Mouse (Mus musculus): ENCODE results near the gene Plcb3. TPM values are rescaled to one million over a fixed set of nuclear protein-coding genes. Genes with fewer than 3 reads are reported as not detected.

Gene Plcb3
- polyA plus RNA-seq, 1 experiment from 2014 or later: 138 TPM

DNA sequence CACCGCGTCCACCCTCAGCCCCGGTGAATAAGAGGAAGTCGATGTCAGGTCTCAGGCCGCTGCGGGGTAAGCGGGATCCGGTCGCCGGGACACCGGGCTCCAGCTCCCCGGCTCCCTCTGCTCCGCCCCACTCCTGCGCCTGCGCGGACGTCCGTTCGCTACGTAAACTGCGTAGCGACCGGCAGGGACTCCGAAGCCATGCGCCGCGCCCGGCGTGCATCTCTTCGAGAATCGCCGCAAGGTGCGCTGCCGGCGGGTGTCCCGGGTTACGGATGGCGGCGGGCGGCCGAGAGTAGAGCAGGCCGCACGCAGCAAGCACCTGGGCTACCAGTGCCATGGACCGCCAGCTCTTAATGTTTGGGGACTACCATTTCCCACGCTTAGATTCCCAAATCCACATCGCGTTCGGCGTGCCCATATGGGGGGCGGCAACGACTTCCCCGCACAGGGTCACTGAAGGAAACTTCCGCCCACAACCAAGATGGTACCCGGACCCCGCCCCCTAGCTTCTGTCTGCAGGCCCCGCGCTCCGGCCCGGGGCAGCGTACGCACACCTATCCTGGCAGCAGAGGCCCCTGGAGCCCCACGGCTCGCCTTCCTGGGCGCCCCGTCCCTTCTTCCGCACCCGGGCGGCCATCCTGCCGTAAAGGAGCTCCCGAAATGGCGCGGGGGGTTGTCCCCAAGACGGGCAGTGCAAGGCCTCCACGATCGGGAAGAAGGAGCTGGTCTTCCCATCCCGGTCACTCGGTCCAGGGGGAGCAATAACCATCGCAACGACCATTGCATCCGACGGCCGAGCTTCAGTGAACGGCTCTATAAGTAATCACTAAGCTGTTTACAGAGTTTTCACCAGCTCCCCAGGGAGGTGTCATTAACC lies 34.7 kb downstream of the Plcb3 start, which contains the start of gene Bad:
Gene Bad (plus strand): TSS at position 490 of the 877 bp plus-strand sequence.
- under 1% methylated on average over 83 of the region's 83 CpGs for WGBS
- Histone ChIP-seq H3K4me2 (ENCODE audit: low read length) (peak within 1 kb of the TSS; percentile 99), H3K36me3 (ENCODE audit: control insufficient read depth, insufficient read depth, low read length) (peaks cover 3% of the 10 kb centered on the region; the same call in 1 of the 2 replicates), H3K27me3 (replicated peaks; ENCODE audit: control insufficient read depth, insufficient read depth, low read length) (no peaks in the 10 kb centered on the region), H3K27ac (ENCODE audit: low read depth) (peak within 1 kb of the TSS; percentile 96), H3K9ac (ENCODE audit: low read length) (peak within 1 kb of the TSS; percentile 71), H3K4me1 (replicated peaks; ENCODE audit: control insufficient read depth, insufficient read depth, low read length) (peaks cover 12% of the 10 kb centered on the region), H3K9me3 (ENCODE audit: control insufficient read depth, low read length) (no peaks in the 10 kb centered on the region), H3K4me3 (ENCODE audit: low read depth, low read length) (peak within 1 kb of the TSS; percentile 77)
- DNase-seq (ENCODE audit: low spot score) (peak; percentile 99), ATAC-seq (replicated peaks; ENCODE audit: low FRiP score, low TSS enrichment, low read depth) (peak; percentile 82)

DNA sequence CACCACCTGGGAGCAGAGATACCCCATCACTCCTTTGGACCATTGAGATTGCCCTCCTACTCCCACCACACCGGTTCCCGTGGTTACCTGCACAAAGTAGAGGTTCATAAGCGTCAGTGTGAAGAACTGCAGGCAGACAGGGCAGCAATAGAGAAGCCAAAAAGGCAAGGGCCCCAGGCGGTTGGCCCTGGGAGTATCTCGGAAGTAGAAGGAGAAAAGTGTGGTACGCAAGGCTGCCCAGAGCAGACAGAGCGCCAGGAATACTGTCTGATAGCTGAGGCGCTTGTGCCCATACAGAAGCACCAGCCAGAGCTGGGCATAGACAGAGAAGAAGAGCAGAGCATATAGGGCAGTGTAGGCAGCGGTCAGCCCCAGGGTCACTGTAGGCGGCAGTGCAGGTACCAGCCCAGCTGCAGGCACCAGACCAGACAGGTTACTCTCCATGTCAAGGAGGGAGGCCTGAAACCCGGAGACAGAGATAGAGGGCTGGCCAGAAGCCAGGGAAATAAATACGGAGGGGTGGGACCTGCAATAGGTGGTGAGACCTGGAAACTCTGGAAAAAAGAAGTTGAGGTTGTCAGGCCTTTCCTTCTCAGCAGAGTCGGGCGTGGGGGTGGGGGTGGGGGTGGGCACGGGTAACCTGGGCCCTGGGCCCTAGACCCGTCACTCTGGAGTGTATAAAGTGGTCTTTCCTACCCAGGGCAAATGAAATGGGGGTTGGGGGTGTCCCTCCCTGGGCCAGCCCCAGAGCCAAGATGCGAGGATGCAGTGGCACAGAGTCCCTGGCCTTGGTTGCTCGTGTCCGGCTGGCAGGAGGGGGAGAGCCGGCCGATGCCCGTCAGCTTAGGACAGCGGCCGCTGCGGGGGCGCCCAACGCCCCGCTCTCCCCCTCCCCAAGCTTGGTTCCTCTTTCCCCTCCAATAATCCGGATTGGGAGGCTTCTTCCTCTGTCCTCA lies 35.6 kb downstream of the Plcb3 start:
- peak overlapping the region; percentile 71 for H3K9ac ChIP-seq (ENCODE audit: low read length)
- peak overlapping the region; percentile 99 for H3K4me2 ChIP-seq (ENCODE audit: low read length)
- H3K9me3 ChIP-seq (ENCODE audit: control insufficient read depth, low read length): no peaks in the 10 kb centered on the region
- H3K4me1 ChIP-seq (replicated peaks; ENCODE audit: control insufficient read depth, insufficient read depth, low read length): peaks cover 12% of the 10 kb centered on the region
- peaks cover 7% of the 10 kb centered on the region for H3K27me3 ChIP-seq (replicated peaks; ENCODE audit: control insufficient read depth, insufficient read depth, low read length)
- ATAC-seq (replicated peaks; ENCODE audit: low FRiP score, low TSS enrichment, low read depth) (no peak), DNase-seq (ENCODE audit: low spot score) (no peak)
- peak overlapping the region; percentile 77 for H3K4me3 ChIP-seq (ENCODE audit: low read depth, low read length)
- no peak overlapping the region for H3K27ac ChIP-seq (ENCODE audit: low read depth)
- WGBS: 22% methylated on average over 26 of the region's 29 CpGs
- peaks cover 3% of the 10 kb centered on the region; the same call in 1 of the 2 replicates for H3K36me3 ChIP-seq (ENCODE audit: control insufficient read depth, insufficient read depth, low read length)

DNA sequence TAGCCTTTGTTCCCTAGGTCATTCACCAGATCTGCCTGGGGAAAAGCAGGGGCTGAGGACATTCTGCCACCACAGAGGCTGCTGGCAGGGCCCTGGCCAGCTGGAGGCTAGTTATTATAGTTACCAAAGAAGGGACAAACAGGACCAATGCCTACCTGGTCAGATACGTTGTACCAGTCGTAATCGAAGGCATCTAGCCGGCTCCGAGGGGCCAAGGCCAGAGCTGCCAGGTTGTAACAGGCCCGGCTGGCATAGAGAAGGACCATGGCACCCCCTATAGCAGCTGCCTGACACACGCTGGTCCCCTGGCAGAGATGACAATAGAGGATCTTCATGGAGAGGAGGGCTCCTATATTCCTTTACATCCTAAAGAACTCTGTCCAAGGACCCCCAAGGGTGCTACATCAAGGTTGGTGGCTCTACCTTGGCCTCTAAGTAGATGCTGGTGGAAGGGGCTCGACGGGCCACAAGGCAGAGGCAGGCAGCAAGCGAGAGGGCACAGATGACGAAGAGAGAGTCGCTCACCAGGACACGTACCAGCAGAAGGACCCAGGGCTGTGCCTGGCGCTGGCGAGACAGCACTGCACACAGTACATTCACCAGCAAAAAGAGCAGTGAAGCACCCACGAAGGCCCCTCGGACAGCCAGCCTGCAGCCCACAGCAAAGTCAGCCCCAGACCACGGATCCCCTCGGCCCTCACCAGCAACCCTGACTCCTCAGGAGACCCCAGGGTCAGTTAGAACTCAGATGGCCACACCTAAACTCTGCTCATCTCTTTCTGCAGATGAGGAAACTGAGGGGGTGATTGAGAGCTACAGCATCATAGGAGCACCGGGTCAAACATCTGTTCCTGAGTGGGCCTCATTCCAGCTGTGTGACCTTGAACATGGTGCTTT lies 36.9 kb downstream of the Plcb3 start:
- Histone ChIP-seq H3K27me3 (replicated peaks; ENCODE audit: control insufficient read depth, insufficient read depth, low read length) (peaks cover 19% of the 10 kb centered on the region), H3K27ac (ENCODE audit: low read depth) (no peak overlapping the region), H3K4me3 (ENCODE audit: low read depth, low read length) (no peak overlapping the region), H3K9ac (ENCODE audit: low read length) (no peak overlapping the region), H3K4me2 (ENCODE audit: low read length) (no peak overlapping the region), H3K36me3 (ENCODE audit: control insufficient read depth, insufficient read depth, low read length) (peaks cover 3% of the 10 kb centered on the region; the same call in 1 of the 2 replicates), H3K4me1 (replicated peaks; ENCODE audit: control insufficient read depth, insufficient read depth, low read length) (peaks cover 12% of the 10 kb centered on the region), H3K9me3 (ENCODE audit: control insufficient read depth, low read length) (no peaks in the 10 kb centered on the region)
- 89% methylated on average over 20 of the region's 20 CpGs for WGBS
- DNase-seq (ENCODE audit: low spot score): no peak
- ATAC-seq (replicated peaks; ENCODE audit: low FRiP score, low TSS enrichment, low read depth): no peak

DNA sequence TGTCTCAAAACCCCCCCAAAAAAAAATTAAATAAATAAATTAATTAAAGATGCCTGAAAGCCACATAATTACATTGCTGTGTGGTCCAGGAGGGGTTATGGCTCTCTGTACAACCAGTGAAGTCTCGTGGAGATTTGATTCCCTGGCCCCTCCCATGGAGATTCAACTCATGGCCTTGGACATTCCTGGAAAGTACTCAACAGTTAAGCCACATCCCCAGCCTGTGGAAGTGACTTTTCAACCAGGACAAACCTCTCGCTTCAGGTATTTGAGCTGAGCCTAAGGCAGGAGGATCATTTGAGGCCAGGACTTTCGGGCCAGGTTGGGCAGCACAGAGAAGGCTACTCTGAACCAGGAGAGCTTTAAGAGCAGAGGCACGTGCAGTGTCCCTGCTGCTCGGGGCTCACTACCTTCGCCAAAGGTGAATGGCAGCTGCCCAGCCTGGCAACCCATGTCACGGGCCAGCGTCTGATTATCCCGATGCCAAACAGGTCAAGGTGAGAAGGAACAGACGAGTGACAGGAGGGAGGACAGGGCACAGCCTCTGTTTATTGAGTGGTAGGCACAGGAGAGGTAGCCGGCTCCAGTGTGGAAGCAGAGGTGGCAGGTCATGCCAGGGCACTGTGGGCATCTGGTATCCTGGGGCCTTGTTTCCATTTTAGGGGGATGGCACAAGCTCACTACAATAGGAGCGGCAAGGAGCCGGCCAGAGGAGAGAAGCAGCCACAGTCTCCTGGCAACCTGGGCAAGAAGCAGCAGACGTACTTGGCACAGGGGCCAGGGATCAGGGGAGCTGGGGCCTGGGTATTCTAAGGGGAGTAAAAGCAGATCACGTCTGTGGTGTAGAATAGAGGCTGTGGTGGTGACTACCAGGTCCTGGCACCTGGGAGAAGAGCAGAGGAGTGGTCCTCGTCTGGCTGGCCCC lies 38.5 kb downstream of the Plcb3 start:
- H3K9me3 ChIP-seq (ENCODE audit: control insufficient read depth, low read length): no peaks in the 10 kb centered on the region

DNA sequence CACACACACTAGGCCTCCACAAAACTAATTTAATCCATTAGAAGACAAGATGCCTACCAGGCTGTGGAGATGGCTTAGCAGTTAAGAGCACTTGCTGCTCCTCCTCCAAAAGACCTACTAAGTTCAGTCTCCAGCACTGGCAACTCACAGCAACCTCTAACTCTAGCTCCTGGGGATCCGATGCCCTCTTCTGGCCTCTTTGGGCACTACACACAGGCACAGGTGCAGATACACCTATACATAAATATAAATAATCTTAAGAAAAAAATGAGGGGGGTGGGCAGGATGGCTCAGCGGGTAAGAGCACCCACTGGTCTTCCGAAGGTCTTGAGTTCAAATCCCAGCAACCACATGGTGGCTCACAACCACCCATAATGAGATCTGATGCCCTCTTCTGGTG lies 40.0 kb downstream of the Plcb3 start:
- peaks cover 50% of the 10 kb centered on the region for H3K27me3 ChIP-seq (replicated peaks; ENCODE audit: control insufficient read depth, insufficient read depth, low read length)
- H3K27ac ChIP-seq (ENCODE audit: low read depth): no peak overlapping the region
- DNase-seq (ENCODE audit: low spot score): no peak
- H3K9me3 ChIP-seq (ENCODE audit: control insufficient read depth, low read length): no peaks in the 10 kb centered on the region
- H3K4me3 ChIP-seq (ENCODE audit: low read depth, low read length): no peak overlapping the region
- H3K4me1 ChIP-seq (replicated peaks; ENCODE audit: control insufficient read depth, insufficient read depth, low read length): peaks cover 12% of the 10 kb centered on the region
- no peak overlapping the region for H3K4me2 ChIP-seq (ENCODE audit: low read length)
- no peak overlapping the region for H3K9ac ChIP-seq (ENCODE audit: low read length)
- no peak for ATAC-seq (replicated peaks; ENCODE audit: low FRiP score, low TSS enrichment, low read depth)
- whole genome bisulfite sequencing: 23% methylated on average over 3 of the region's 3 CpGs
- no peaks in the 10 kb centered on the region for H3K36me3 ChIP-seq (ENCODE audit: control insufficient read depth, insufficient read depth, low read length)

More for the DNA sequence above, 38.5 kb downstream of the Plcb3 start:
- Histone ChIP-seq H3K4me2 (ENCODE audit: low read length) (no peak overlapping the region), H3K36me3 (ENCODE audit: control insufficient read depth, insufficient read depth, low read length) (no peaks in the 10 kb centered on the region), H3K27ac (ENCODE audit: low read depth) (no peak overlapping the region), H3K4me1 (replicated peaks; ENCODE audit: control insufficient read depth, insufficient read depth, low read length) (peaks cover 15% of the 10 kb centered on the region), H3K27me3 (replicated peaks; ENCODE audit: control insufficient read depth, insufficient read depth, low read length) (peaks cover 35% of the 10 kb centered on the region), H3K4me3 (ENCODE audit: low read depth, low read length) (no peak overlapping the region), H3K9ac (ENCODE audit: low read length) (no peak overlapping the region)
- 75% methylated on average over 16 of the region's 16 CpGs for WGBS
- ATAC-seq (replicated peaks; ENCODE audit: low FRiP score, low TSS enrichment, low read depth) (no peak), DNase-seq (ENCODE audit: low spot score) (no peak)

DNA sequence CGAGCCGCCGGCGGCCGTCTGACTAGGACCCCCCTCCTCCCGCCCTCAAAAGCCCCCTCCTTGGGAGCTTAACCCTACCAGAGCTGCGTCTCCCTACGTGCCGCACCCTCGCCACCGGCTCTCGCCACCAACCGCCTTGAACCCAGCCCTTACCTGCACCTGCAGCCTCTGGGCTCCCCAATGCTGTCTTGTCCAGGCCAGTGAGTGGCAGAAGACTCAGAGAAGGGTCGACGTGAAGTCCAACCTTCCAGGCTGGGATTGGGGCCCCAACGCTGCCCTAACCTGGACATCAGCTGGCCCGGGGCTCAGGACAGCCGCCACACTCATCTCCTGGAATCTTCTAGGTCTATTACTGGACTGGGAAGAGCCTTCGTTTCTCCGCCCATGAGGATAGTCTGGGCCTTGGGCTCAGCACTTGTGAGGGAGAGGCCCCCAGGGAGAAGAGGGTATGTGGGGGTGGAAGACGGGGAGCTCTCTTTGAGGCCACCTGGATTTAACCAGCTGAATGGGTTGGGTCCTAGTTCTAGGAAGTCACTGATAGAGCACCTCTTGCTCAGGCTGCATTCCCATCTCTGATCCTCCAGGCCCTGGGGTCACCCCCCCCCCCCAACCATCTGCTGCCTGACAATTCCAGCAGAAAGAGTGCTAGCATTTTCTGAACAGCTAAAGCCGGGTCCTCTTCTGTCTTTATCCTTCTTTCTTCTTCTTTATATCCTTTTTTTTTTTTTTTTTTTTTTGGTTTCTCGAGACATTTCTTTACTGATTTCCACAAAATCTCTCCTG lies 41.9 kb downstream of the Plcb3 start, which contains the start of gene Kcnk4:
Gene Kcnk4 (minus strand): TSS at position 321 of the 783 bp plus-strand sequence.
- no peaks in the 10 kb centered on the region for H3K9me3 ChIP-seq (ENCODE audit: control insufficient read depth, low read length)
- no peak within 1 kb of the TSS for H3K27ac ChIP-seq (ENCODE audit: low read depth)
- no peaks in the 10 kb centered on the region for H3K36me3 ChIP-seq (ENCODE audit: control insufficient read depth, insufficient read depth, low read length)
- H3K4me3 ChIP-seq (ENCODE audit: low read depth, low read length): peak within 1 kb of the TSS; percentile 36
- H3K27me3 ChIP-seq (replicated peaks; ENCODE audit: control insufficient read depth, insufficient read depth, low read length): peaks cover 64% of the 10 kb centered on the region
- DNase-seq (ENCODE audit: low spot score) (no peak), ATAC-seq (replicated peaks; ENCODE audit: low FRiP score, low TSS enrichment, low read depth) (no peak)
- peaks cover 6% of the 10 kb centered on the region for H3K4me1 ChIP-seq (replicated peaks; ENCODE audit: control insufficient read depth, insufficient read depth, low read length)
- WGBS: 12% methylated on average over 23 of the region's 23 CpGs
- H3K4me2 ChIP-seq (ENCODE audit: low read length): peak within 1 kb of the TSS; percentile 75
- H3K9ac ChIP-seq (ENCODE audit: low read length): 0 out of 2 replicates have a peak within 1 kb of the TSS, but pooled peaks have one; percentile 37
